Mouse (Mus musculus) CD8-positive naive resting alpha-beta T cell, adult 2 months (primary cell): ENCODE measurements around the gene Kmt5a.
"Not testable (repeated sequence)": the region's sequence is repeated elsewhere in the genome, so short reads cannot be mapped to it uniquely, and the experiment has no call there.

ENCODE experiments used
- DNase-seq, 2 experiments: peaks; one replicate each; pipeline ENCODE4 v3.0.0; 2022; ENCODE audit warnings: low read depth in 2 of 2, low spot score in 2 of 2

Kmt5a gene

DNA sequence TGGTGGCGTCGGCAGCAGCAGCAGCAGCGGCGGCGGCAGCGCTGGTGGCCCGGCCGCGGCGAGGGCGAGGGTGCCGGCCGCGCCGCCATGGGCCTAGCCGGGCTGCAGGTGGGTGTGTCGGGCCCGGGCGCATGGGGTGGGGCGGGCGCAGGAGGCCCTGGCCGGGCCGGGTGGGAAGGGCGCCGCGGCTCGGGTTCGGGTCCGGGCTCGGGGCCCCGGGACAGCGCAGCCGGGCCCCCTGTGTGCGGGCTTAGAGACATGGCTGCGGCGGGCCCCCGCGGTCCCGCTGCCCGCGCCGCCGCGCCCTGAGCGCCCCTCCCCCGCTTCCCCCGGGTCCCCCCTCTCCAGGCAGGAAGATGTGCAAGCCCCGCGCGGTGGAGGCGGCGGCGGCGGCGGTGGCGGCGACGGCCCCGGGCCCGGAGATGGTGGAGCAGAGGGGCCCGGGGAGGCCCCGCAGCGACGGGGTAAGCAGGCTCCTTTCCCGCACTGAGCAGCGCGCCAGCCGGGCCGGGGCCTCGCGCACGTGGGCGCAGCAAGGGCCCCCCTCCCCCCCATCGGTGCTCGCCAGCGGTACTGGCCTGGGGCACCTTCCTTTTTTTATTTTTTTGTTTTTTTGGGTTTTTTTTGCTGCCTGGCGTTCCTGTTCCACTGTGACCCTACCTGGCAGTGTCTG, 6.0 kb downstream of the Kmt5a start:
- no peak for DNase-seq

DNA sequence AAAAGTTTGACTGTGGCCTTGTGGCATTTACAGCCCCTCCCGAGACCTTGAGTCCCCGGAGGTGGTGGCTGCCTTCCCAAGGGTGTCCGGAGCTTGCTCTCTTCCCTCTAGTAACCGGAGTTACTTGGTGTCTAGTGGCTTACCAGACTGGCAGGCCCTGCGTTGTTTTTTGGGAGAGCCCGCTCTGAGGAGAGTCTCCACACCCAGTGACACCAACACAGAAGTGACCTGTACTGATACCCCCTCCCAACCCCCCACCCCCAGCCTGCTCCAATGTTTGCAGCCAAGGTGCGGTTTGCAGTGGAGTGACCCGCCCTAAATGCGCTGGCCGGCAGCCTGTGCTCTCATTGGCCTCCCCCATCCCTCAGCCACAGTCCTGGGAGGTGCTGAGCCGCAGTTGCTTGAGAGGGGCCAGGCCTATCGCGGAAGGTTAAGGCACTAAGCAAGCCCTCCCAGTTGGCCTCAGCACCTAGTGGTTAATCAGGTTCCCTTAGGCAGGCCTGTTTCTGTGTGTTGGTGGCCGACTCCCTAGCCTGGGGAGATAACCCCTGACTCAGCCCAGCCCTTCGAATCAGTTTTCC, 6.7 kb downstream of the Kmt5a start:
- DNase-seq, result no peak

DNA sequence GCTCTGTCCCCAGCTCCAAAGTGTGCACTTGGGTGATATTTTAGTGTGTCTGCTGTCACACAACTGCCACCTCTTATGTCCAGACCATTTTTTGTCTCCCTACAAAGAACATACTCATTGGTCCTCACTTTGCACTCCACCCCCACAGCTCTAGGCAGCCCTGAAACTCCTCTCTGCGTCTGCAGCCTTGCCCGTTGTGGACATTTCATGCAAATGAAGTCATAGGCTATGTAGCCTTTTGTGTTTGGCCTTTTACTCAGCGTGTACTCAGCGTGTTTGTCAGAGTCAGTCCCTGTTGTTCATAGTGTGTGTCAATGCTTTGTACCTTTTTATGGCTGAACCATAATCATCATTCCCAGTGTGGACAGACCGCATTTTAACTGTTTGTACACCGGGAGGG, 9.8 kb downstream of the Kmt5a start:
- no peak for DNase-seq

DNA sequence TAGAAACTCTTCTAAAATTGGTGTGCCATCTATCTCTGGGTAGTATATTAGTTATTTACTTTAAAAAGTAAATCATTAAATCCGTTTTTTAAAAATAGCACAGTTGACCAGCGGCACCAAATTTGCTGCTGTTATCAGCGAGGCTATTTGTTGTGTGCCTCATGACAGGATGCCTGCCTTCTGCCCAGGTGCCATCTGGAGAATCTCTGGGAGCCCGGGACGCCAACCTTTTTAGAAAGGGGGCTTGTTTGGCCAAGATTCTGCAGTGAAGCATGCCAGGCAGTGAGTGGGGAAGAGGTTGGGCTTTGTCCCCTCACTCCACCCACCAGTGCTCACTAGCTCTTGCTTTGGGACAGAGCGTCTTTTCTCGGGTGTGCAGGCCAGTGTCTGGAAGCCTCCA, 10.3 kb downstream of the Kmt5a start:
- no peak for DNase-seq

DNA sequence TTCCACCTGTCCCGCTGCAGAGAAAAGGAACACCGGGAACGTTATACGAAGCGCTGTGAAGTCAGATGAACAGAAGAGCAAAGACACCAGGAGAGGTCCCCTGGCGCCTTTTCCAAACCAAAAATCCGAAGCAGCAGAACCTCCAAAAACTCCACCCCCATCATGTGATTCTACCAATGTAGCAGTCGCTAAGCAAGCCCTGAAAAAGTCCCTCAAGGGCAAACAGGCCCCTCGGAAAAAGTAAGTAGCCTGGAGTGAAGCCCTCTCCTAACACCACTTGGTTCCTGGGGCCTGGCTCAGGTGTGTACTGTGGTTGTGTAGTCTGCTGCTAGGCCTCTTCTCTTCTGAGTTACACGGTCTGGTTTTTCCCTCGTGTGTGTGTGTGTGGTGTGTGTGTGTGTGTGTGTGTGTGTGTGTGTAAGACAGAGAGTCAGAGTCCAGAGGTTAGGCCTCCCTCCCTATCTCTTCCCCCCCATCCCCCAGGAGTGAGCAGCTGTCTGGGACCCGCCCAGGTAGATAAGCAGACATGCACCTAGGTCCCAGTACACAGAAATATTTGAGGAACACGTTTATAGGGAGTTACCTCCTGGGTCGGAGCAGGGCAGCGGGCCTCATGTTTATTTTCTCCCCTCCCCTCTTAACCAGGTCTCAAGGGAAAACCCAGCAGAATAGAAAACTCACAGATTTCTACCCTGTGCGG, 11.1 kb downstream of the Kmt5a start:
- DNase-seq, result no peak

DNA sequence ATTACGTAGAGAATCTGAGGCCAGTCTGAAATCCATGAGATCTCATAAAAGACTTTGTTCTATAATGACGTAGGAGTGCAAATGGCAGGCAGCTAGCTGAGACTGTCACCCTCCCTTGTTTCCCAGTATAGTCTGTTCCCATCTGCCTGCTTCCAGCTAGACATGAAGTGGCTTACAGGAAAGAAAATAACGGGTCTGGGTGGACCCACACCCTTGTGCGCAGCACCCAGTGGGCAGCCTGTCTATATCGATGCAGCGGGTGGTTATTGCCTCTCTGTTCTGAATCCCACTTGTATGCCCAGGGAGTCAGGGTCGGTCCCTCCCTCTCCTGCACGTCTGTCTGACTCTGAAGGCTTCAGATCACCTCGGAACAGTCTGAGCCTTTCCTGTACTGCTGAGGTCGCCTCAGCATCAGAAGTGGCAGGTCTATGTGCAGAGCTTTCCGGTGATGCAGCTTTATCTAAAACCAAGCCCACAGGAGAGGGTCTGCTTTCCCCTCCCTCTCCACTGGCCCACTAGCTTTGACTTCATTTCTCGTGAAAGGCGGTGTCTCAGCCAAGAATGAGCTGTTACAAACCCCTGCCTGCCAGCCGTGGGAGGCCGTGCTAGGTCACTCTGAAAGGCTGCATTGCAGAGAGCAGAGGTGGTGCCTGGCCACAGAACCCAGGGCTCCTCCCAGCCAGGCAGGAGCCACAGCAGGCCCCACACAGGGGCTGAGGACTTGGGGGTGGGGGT, 12.9 kb downstream of the Kmt5a start:
- no peak for DNase-seq

DNA sequence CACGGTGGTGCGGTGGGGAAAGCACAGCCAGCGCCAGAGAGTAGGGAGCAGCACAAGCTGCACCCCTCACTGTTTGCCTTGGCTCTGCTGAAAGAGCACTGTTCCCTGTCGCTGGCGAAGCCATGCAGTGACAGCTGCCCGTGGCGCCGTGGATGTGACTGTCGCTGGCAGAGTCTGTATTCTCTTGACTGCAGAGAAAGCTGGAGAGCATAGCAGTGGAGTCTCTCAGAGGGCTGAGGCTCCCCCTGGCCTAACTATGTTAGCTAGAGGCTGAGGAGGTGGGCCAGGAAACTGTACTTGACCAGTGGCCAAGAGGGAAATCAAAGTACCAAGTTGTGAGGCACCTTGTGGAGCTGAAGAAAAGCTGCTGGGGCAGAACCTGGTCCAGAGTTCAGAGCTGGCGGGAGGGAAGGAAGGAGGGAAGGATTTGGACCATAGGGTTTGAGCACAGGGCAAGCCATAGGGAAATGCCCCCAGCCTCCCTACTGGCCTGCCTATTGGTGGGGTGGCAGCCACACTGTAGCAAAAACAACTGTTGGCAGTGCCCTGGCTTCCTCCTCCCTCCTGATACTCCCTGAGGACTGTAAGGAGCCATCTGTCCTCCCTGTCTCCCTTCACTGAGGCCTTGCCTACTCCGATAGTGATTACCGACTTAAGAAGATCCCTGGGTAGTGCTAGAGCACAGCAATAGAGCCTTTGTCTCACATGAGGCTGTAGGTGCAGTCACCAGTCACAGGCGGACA, 13.8 kb downstream of the Kmt5a start:
- DNase-seq, result no peak

DNA sequence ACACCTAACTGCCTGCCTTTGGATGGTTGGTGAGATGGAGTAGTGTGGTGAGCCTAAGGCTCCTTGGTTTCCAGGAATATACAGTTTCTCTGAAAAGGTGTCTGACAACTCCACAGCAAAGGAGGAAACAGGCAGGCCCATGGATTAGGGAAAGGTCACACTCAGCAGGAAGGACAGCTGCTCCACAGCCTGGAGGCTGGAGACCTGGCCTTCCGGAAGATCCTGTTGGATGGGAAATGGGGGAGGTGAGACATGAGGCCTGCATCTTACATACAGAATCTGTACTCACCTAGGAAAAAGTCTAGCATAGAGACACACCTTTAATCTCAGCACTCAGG, 14.3 kb downstream of the Kmt5a start:
- DNase-seq, result no peak

DNA sequence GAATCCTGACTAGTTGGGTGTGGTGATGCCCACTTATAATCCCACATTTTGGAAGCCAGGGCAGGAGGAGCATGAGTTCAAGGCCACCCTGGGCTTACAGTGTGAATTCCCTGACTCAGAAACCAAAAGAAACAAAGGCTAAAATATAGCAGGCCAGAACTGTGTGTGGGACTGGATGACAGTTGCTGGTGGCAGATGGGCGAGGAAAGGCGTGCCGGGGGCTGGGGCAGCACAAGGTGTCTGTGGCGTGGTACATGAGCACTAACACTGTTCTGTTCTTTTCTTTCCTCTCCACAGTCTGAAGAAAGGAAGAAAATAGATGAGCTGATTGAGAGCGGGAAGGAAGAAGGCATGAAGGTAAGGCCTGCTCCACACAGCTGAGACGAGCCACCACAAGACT, 17.0 kb downstream of the Kmt5a start:
- DNase-seq, result no peak

DNA sequence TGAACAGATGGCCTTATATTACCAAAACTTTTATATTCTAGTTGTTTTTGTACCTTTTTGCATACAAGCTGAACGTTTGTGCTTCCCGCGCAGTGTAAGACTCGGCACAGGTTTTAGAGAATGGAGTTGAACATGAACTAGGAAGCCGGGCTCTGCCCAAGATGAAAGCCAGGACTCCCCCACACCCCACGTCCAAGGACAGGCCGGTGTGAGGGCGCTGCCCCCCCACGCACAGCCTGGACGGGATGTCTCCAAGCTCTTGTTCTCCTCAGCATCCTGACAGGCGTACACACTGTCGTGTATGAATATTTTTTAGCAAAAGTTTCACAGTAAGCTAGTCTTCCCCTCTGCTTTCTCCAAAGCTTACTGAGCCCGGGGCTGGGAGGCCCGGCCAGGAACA, 21.2 kb downstream of the Kmt5a start:
- not testable (repeated sequence) for DNase-seq

DNA sequence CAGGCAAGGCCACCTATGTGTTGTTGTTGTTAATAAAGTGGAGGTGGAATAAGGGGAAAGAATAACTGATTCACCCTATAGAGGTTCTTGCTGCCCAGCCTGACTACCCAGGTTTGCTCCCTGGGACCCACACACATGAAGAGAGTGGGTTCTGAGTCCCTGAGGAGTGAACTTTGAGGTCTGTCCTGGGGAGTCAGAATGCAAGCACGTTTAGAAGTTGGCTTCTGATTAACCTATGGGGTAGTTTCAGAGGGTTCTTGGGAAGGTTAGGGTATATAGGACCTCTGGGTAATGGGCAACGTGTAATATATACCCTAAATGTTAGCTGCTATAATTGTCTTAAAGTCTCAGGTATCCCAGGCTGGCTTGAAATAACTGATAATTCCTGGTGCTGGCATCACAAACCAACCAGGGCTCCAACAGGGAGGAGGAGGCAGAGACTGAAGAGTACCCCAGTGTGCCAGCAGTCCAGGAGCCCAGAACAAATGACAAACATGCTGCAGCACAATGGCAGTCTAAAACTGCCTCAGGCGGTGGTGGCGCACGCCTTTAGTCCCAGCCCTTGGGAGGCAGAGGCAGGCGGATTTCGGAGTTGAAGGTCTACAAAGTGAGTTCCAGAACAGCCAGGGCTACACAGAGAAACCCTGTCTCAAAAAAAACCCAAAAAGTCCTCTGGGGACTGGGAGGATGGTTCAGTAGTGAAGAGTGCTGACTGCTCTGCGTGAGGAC, 22.7 kb downstream of the Kmt5a start:
- DNase-seq, result no peak

DNA sequence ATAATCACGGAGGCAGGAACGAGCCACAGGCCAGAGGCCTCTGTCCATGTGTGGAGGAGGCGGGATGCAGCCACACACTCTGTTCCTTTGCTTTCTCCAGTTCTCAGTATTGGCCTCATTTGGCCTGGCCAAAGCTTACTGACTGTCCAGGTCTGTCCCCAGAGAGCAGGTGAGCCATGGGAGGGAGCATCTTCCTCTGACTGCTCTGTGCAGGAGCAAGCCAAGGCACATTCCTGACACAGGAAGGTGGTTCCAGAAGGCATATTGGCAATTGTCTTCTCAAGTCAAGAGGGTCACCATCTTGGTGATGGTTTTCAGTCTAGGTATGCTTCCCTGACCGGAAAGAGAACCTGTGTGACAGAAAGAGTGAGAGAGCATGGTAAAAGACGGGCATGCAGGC, 23.7 kb downstream of the Kmt5a start:
- DNase-seq, result no peak

DNA sequence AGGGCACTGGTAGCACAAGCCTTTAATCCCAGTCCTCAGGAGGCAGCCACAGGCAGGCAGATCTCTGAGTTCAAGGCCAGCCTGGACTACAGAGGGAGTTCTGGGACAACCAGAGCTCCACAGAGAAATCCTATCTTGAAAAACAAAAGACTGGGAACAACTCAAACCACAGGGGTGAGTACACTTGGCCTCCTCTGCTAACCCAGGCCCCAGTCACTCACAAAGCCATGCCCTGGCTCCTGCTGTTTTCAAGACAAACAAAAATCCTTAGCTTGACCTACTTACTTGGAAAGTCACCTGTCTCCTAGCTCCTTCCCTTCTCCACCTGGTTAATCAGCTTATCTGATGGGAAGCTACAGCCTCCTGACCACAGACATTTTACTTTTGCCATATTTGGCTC, 25.2 kb downstream of the Kmt5a start:
- no peak for DNase-seq

DNA sequence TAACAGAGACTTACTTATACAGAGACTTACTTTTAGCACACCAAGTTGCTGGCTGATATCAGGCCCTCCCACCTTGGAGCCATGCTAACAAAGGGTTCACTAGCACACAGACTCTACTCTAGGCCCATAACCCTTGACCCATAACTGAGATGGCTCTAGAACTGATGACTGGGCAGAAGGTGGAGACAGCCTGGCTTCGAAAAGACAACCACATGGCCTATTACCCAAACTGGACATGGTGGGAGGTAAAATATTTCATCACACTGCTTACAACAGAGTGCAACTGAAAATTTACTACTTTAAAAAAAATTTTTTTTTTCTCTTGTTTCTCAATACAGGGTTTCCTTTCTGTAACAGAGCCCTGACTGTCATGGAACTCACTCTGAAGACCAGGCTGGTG, 28.0 kb downstream of the Kmt5a start:
- DNase-seq, result no peak

DNA sequence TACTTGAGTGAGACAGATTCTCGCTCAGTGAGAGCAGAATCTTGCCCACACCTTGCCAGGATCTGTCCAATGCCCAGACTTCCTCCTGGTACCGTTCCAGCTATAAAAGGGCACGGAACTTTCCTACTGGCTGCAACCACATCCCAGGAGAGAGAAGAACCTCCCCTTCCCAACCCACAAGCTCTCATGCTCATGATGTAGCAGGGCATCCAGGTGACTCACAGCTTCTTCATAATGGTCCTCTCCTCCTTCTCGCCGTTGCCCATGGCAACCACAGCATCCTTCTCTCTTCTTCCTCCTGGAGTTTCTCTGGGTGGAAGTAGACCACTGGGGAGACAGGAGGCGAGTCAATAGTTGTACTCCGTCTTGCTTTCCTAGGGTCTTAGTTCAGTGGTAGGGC, 28.6 kb downstream of the Kmt5a start:
- no peak for DNase-seq

DNA sequence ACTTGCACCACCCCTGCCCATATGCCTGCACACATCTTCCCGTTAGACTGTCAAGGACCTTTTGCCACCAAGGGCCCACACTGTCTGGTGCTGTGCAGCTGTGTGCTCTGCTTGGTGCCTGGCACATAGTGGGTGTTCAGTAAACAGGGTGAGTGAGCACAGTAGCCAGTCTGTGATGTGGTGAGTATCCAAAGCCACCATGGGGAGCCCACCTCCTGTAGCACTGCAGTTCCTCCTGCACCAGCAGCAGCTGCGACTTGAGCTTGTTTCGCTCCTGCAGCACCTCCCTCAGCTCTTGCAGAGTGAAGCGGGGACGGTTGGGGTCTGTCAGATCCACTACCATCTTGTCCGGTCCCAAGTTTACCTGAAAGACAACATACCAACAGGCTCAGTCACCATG, 29.8 kb downstream of the Kmt5a start:
- no peak for DNase-seq

DNA sequence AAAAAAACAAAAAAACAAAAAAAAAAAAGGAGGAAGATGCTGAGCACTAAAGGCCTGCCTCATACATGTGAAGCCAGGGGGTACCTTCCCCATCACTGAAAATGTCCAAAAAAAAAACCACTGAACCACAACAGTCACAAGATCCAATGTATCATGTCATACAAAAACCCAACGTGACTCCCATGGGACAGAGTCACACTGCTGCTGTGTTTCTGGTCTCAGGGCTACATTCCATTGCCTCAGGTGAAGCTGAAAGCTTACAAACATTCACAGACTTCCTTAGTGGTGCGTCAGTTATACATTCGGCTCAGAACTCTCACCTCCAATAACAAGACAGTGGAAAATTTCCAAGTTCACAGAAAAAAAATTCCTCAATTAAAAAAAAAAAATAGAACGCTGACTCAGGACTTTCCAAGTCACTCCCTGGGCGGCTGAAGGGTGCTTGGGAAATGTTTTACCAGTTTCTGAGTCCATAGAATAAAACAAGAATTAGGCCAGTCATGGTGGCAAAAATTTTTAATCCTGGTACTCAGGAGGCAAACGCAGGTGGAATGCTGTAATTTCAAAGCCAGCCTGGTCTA, 31.0 kb downstream of the Kmt5a start:
- no peak for DNase-seq

DNA sequence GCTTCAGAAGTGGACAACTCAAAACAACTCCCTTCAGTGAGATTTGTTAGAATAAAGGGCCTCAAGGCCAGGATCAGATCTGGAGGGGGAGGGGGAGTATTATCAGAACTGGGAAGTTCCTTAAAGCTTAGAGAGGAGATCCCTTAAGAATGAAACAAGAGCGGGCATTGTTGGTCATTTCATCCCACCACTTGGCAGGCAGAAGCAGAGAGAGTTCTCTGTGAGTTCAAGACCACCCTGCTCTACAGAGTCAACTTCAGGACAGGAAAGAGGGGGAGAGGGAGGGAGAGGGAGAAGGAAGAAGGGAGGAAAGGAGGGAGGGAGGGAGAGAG, 39.1 kb downstream of the Kmt5a start:
- no peak for DNase-seq

DNA sequence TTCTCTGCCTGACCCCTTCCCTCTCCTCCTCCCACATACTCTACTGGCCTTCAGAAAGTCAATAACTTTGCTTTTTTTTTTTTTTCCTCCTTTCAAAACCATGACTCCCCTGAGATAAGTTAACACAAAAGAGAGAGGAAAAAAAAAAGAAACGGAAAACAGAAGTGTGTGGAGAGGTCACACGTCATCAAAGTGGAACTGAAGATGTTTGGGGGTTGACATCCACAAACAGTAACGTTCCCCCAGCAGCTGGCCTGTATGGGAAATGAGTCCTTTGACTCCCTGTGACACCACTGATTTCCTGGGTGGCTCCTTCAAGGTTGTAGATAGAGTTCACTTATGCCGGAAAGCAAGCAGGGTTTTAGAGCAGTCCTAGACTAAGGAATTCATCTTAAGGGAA, 40.4 kb downstream of the Kmt5a start:
- DNase-seq, result no peak

DNA sequence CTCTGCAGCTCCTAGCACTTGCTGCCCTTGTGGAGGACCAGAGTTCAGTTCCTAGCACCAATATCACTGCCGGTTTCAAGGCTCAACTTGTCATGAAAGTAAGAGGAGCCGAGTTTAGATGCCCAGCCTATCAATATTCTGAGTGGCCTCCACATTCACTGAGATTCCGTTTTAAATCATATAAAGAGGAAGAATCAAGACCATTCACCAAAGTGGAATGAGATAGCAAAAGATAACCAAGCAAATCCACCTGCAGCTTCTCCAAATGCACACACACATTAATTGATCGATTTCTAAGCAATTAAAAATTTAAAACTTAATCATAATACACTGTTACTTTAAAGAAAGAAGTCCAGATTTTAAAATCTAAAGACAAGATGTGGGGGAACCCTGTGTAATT, 42.0 kb downstream of the Kmt5a start:
- no peak for DNase-seq
